ENCODE assay signal across 23 mouse cellular contexts in genomic region chr2:156935005-156935404, GRCm38 (mm10). TPM values are rescaled to one million over a fixed set of nuclear protein-coding genes. Genes with fewer than 3 reads are reported as not detected.
A peak's percentile ranks its signal among the peaks of the same experiment; 100 is the strongest.
DNase-seq lines count a peak whose midpoint lies in the region; ATAC-seq and TF ChIP-seq lines count a peak whose summit lies in the region.
"Had no signal": no experiment of that assay in that cellular context is flagged by ENCODE, and none has a peak within 500 bp of the region (broad histone marks: within the 10 kb centered on the region; RNA-seq: fewer than 3 reads in every experiment).

No protein-coding gene starts in this region.

- H3K9ac ChIP-seq in intestine, postnatal 0 days (ENCODE audit: low read depth, low read length) = no peak overlapping the region
- H3K9ac ChIP-seq: embryonic facial prominence, embryonic 12.5 days; forebrain, embryonic 13.5 days; forebrain, embryonic 15.5 days; forebrain, postnatal 0 days had no signal

- no peak for TF ChIP-seq CTCF in cerebellum, adult 2 months (IDR thresholded peaks at IDR 0.05; ENCODE audit: borderline replicate concordance, insufficient read depth, low read depth, low read length)
- TF ChIP-seq CTCF in intestine, postnatal 0 days (IDR thresholded peaks at IDR 0.05; ENCODE audit: low read depth) = no peak
- no peak for TF ChIP-seq CTCF in layer of hippocampus, adult 2 months (conservative IDR thresholded peaks at IDR 0.05)

- H3K27ac ChIP-seq in cerebellum, adult 2 months (ENCODE audit: insufficient read depth, low read length) = no peak overlapping the region
- no peak overlapping the region for H3K27ac ChIP-seq in intestine, postnatal 0 days (ENCODE audit: low read depth, low read length)
- H3K27ac ChIP-seq in layer of hippocampus, adult 2 months = no peak overlapping the region
- H3K27ac ChIP-seq: embryonic facial prominence, embryonic 10.5 days; embryonic facial prominence, embryonic 12.5 days; forebrain, embryonic 13.5 days; forebrain, embryonic 15.5 days had no signal

- TF ChIP-seq POLR2A in cerebellum, adult 2 months (IDR thresholded peaks at IDR 0.05; ENCODE audit: borderline replicate concordance, insufficient read depth, low read length) = no peak

- ATAC-seq in intestine, postnatal 0 days = peak; percentile 81
- ATAC-seq: CD4-positive, CD25-positive, alpha-beta regulatory T cell, adult 4 months; forebrain, embryonic 13.5 days; forebrain, embryonic 15.5 days; forebrain, postnatal 0 days had no signal

- H3K9me3 ChIP-seq in intestine, postnatal 0 days (ENCODE audit: control insufficient read depth) = no peaks in the 10 kb centered on the region
- H3K9me3 ChIP-seq: embryonic facial prominence, embryonic 10.5 days; embryonic facial prominence, embryonic 12.5 days; forebrain, embryonic 13.5 days; forebrain, embryonic 15.5 days; G1E had no signal

- H3K4me1 ChIP-seq in cerebellum, adult 2 months (ENCODE audit: control insufficient read depth, insufficient read depth, low read length) = peaks cover 26% of the 10 kb centered on the region
- H3K4me1 ChIP-seq in intestine, postnatal 0 days (replicated peaks; ENCODE audit: control insufficient read depth, insufficient read depth, low read length) = no peaks in the 10 kb centered on the region
- H3K4me1 ChIP-seq: embryonic facial prominence, embryonic 10.5 days; embryonic facial prominence, embryonic 12.5 days; forebrain, embryonic 13.5 days; forebrain, embryonic 15.5 days had no signal

- H3K27me3 ChIP-seq in cerebellum, adult 2 months (ENCODE audit: control insufficient read depth, insufficient read depth, low read length) = no peaks in the 10 kb centered on the region
- no peaks in the 10 kb centered on the region for H3K27me3 ChIP-seq in intestine, postnatal 0 days (replicated peaks; ENCODE audit: control insufficient read depth, insufficient read depth, low read length)
- H3K27me3 ChIP-seq: CH12.LX; embryonic facial prominence, embryonic 12.5 days; forebrain, embryonic 13.5 days; forebrain, embryonic 15.5 days had no signal

- H3K36me3 ChIP-seq in intestine, postnatal 0 days (ENCODE audit: control insufficient read depth, insufficient read depth) = peaks cover 33% of the 10 kb centered on the region

- no peak overlapping the region for H3K4me3 ChIP-seq in cerebellum, adult 2 months (replicated peaks; ENCODE audit: insufficient read depth, low read depth, low read length)
- H3K4me3 ChIP-seq in intestine, postnatal 0 days (ENCODE audit: low read depth, low read length) = no peak overlapping the region
- no peak overlapping the region for H3K4me3 ChIP-seq in layer of hippocampus, adult 2 months
- H3K4me3 ChIP-seq: embryonic facial prominence, embryonic 10.5 days; embryonic facial prominence, embryonic 12.5 days; forebrain, embryonic 13.5 days; forebrain, embryonic 15.5 days had no signal

- 66% methylated on average over 6 of the region's 6 CpGs for WGBS in cerebellum, adult 2 months
- 68% methylated on average over 6 of the region's 6 CpGs for WGBS in intestine, postnatal 0 days

- no peak overlapping the region for H3K4me2 ChIP-seq in intestine, postnatal 0 days (replicated peaks; ENCODE audit: low read depth)
- H3K4me2 ChIP-seq: embryonic facial prominence, embryonic 12.5 days; forebrain, embryonic 13.5 days; forebrain, embryonic 15.5 days had no signal

- peak; percentile 6 for DNase-seq in cerebellum, adult 11 months
- no peak for DNase-seq in cerebellum, adult 2 months
- no peak for DNase-seq in embryo, embryonic 11 days
- no peak for DNase-seq in layer of hippocampus, adult 2 months (ENCODE audit: low spot score in 2 of 2)
- DNase-seq: adrenal gland, adult 2 months; adrenal gland, postnatal 10 days; adrenal gland, postnatal 25 days; B cell, adult 2 months; cerebellum, adult 11-12 months; cerebellum, adult 8-10 months; cerebellum, adult 9-11 months; cerebellum, postnatal 14 days; cerebellum, postnatal 36 days; forebrain, postnatal 0 days had no signal

RNA-seq across cellular contexts. Expression of gene Sla2, which starts 48.0 kb away (rescaled TPM):
- 0.06 and 0.07 TPM in 2 replicates for polyA plus RNA-seq in cerebellum, adult 2 months (2012; rRNA removed)
- 0.29 and 0.40 TPM in 2 replicates for polyA plus RNA-seq in intestine, postnatal 0 days (2015; fragmentation: Nextera tagmentation; extraction: Ambion mirVana)
- under 1 TPM; 0.31 to 0.34 TPM for total RNA-seq in layer of hippocampus, adult 2 months (2021)
- total RNA-seq: adrenal gland, adult 2 months; adrenal gland, postnatal 25 days; adrenal gland, postnatal 4 days; forebrain, postnatal 0 days had no signal

RNA-seq across cellular contexts. Expression of gene Ndrg3, which starts 56.9 kb away (rescaled TPM):
- polyA plus RNA-seq in cerebellum, adult 2 months (2012; rRNA removed) = 782 and 861 TPM in 2 replicates
- 25.1 and 25.3 TPM in 2 replicates for polyA plus RNA-seq in intestine, postnatal 0 days (2015; fragmentation: Nextera tagmentation; extraction: Ambion mirVana)
- total RNA-seq in layer of hippocampus, adult 2 months (2021) = 100 to 1,000 TPM; 416 to 430 TPM

Comparison
In these comparisons a context has a peak if more than half of its experiments do, and no peak if none do; other contexts are left out.
1. RNA of gene Ndrg3, which starts 56.9 kb away (polyA plus RNA-seq): 782 to 861 TPM in cerebellum, adult 2 months; 25.1 to 25.3 TPM in intestine, postnatal 0 days; every median in the first group is over 10 times any median in the second.